Mouse (Mus musculus) hindbrain, embryonic 13.5 days (tissue): Measurements from ENCODE around the gene Usb1. TPM values are rescaled to one million over a fixed set of nuclear protein-coding genes. Genes with fewer than 3 reads are reported as not detected.
"Not testable (repeated sequence)": the region's sequence is repeated elsewhere in the genome, so short reads cannot be mapped to it uniquely, and the experiment has no call there.

Experiments
- ATAC-seq: fragments of 200-750 bp; cut with Nextera tagmentation; 2 replicates; pipeline ENCODE4 v1.8.0; 2017; ENCODE audit warnings: moderate TSS enrichment; ENCODE audit not compliant: low FRiP score
- H3K27ac ChIP-seq: fragments of 300-500 bp; sonication (generic); 2 replicates; pipeline ENCODE4 v1.5.1; 2015; ENCODE audit warnings: inconsistent platforms, mild to moderate bottlenecking, moderate library complexity
- H3K27me3 ChIP-seq: fragments of 300-500 bp; sonication (generic); 2 replicates; pipeline ENCODE4 v1.6.1; 2015; ENCODE audit warnings: mild to moderate bottlenecking, inconsistent platforms
- H3K36me3 ChIP-seq: fragments of 300-500 bp; sonication (generic); 2 replicates; pipeline ENCODE4 v1.6.1; 2015; ENCODE audit warnings: mild to moderate bottlenecking, inconsistent platforms
- H3K4me1 ChIP-seq: fragments of 300-500 bp; sonication (generic); replicated peaks from 2 replicates; pipeline ENCODE4 v1.6.1; 2015; ENCODE audit warnings: inconsistent platforms
- H3K4me2 ChIP-seq: fragments of 300-500 bp; sonication (generic); 2 replicates; pipeline ENCODE4 v1.6.1; 2015; ENCODE audit warnings: inconsistent platforms, mild to moderate bottlenecking, moderate library complexity
- H3K4me3 ChIP-seq: fragments of 300-500 bp; sonication (generic); 2 replicates; pipeline ENCODE4 v1.5.1; 2015; ENCODE audit warnings: mild to moderate bottlenecking, inconsistent platforms
- H3K9ac ChIP-seq: fragments of 300-500 bp; sonication (generic); 2 replicates; pipeline ENCODE4 v1.6.1; 2015; ENCODE audit warnings: mild to moderate bottlenecking, inconsistent platforms
- H3K9me3 ChIP-seq: fragments of 300-500 bp; sonication (generic); 2 replicates; pipeline ENCODE4 v1.6.1; 2016; ENCODE audit warnings: inconsistent platforms
- WGBS: fragments of 180-500 bp; shearing (Covaris S2); methylation state at CpG from one replicate; pipeline ENCODE4 v1.1.7; 2015; 5-methylcytosine and 5-hydroxymethylcytosine counted together
- polyA plus RNA-seq: library from polyadenylated mRNA; unstranded; fragments of >200 nt; fragmentation: Nextera tagmentation; extraction: Ambion mirVana; gene quantifications from 2 replicates; pipeline ENCODE4 v1.2.1, GENCODE M21; 2015

The Usb1 gene
- polyA plus RNA-seq, 1 experiment from 2014 or later = 35.1 TPM

DNA sequence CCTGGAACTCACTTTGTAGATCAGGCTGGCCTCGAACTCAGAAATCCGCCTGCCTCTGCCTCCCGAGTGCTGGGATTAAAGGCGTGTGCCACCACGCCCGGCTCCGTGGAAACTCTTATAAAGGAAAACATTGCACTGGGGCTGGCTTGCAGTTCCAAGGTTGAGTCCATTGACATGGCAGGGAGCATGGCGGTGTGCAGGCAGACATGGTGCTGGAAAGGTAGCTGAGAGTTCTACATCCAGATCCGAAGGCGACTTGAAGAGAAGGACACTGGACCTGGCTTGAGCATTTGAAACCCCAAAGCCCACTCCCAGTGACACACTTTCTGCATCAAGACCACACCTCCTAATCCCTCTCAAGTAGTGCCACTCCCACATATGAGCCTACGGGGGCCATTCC, 46.8 kb downstream of the Usb1 start:
- 95% methylated on average over 11 of the region's 11 CpGs for WGBS

DNA sequence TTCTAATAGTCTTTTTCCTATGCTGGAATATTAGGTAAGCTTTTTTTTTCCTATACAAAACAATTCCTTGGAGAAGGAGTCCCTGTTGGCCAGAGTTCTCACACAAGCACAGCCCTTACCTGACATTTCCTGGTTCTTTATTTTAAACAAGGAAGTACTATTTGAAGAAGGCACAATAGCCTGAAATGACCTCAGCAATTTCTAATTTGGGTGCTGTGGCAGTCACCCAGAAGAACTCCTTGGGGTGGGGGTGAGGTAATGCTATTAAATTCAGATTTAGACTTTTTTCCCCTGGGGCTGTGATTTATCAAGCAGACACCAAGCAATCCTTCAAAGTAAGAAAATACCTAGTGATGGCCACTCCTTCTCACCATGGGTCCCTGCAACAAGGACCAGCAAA, 48.9 kb downstream of the Usb1 start:
- no peak overlapping the region for H3K9ac ChIP-seq
- H3K4me3 ChIP-seq = no peak overlapping the region
- H3K9me3 ChIP-seq = peaks cover 3% of the 10 kb centered on the region; the same call in 1 of the 2 replicates
- H3K4me2 ChIP-seq = no peak overlapping the region
- H3K4me1 ChIP-seq = peaks cover 10% of the 10 kb centered on the region; the same call in 1 of the 2 replicates
- H3K36me3 ChIP-seq = no peaks in the 10 kb centered on the region
- ATAC-seq = no peak
- no peak overlapping the region for H3K27ac ChIP-seq
- H3K27me3 ChIP-seq = no peaks in the 10 kb centered on the region

More for the DNA sequence above, 46.8 kb downstream of the Usb1 start:
- not testable (repeated sequence) for H3K4me2 ChIP-seq, H3K36me3 ChIP-seq, H3K9ac ChIP-seq, H3K4me3 ChIP-seq, H3K27me3 ChIP-seq, H3K9me3 ChIP-seq, ATAC-seq, H3K27ac ChIP-seq
- H3K4me1 ChIP-seq = peaks cover 10% of the 10 kb centered on the region; the same call in 1 of the 2 replicates

DNA sequence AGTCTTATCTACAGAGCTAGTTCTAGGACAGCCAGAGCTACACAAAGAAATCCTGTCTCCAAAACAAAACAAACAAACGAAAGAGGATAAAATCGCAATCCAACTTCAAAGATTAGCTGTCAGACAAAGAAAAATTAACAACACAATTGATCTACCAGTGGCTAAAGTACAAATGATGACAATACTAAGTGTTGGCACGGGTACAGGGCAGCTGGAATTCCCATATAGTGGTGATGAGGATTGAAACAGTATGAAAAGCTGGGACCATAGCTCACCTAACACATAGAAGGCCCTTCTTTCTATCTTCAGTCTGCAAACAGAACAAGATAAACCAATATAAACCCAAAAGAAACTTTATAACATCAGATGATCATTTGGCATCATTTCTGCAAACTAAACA, 49.5 kb downstream of the Usb1 start:
- peaks cover 3% of the 10 kb centered on the region; the same call in 1 of the 2 replicates for H3K9me3 ChIP-seq
- no peak overlapping the region for H3K4me2 ChIP-seq
- no peak for ATAC-seq
- no peaks in the 10 kb centered on the region for H3K27me3 ChIP-seq
- peaks cover 10% of the 10 kb centered on the region; the same call in 1 of the 2 replicates for H3K4me1 ChIP-seq
- no peaks in the 10 kb centered on the region for H3K36me3 ChIP-seq
- no peak overlapping the region for H3K4me3 ChIP-seq
- 88% methylated on average over 3 of the region's 3 CpGs for WGBS
- no peak overlapping the region for H3K27ac ChIP-seq
- no peak overlapping the region for H3K9ac ChIP-seq

DNA sequence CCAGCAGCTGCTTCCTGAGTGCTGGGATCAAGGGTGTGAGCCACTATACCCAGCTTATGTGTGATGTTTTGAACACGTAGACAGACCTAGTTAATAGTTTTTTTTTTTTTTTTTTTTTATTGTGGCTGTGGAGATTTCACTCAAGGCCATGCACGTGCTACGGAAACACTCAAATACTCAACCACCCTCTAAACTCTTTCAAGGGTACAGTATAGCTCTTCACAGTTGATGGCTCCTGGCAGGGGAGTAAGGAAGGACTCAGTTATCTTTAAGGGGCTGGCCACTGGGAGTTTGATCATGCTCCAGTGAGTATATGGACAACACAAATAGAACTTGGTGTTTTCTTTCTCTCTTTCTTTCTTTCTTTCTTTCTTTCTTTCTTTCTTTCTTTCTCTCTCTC, 52.4 kb downstream of the Usb1 start:
- ATAC-seq = no peak
- Histone ChIP-seq H3K9me3 (peaks cover 3% of the 10 kb centered on the region; the same call in 1 of the 2 replicates), H3K9ac (no peak overlapping the region), H3K4me1 (no peaks in the 10 kb centered on the region), H3K36me3 (no peaks in the 10 kb centered on the region), H3K27ac (no peak overlapping the region), H3K27me3 (no peaks in the 10 kb centered on the region), H3K4me2 (no peak overlapping the region), H3K4me3 (no peak overlapping the region)
- WGBS = 88% methylated on average over 3 of the region's 3 CpGs

DNA sequence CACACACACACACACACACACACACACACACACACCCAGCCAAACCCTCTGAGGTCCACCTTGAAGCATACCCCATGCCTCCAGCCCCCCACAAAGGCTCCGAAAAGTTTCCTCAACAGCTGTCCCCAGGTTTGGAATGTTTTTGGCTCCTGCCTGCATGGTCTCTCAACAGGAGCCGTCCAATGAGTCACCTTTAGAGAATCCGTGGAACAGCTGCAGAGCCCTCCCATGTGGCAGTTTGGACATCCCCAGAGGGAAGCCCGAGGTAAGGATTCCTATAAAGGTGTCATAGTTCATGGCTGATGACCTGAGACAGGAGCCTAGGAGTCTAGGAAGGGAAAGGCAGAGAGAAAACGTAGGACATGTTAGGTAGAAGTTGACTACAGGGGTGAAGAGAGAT, 54.0 kb downstream of the Usb1 start:
- Histone ChIP-seq H3K9ac (no peak overlapping the region), H3K36me3 (no peaks in the 10 kb centered on the region), H3K4me2 (no peak overlapping the region), H3K4me3 (no peak overlapping the region), H3K9me3 (peaks cover 3% of the 10 kb centered on the region; the same call in 1 of the 2 replicates), H3K27ac (no peak overlapping the region), H3K27me3 (no peaks in the 10 kb centered on the region), H3K4me1 (no peaks in the 10 kb centered on the region)
- 80% methylated on average over 5 of the region's 5 CpGs for WGBS
- no peak for ATAC-seq

DNA sequence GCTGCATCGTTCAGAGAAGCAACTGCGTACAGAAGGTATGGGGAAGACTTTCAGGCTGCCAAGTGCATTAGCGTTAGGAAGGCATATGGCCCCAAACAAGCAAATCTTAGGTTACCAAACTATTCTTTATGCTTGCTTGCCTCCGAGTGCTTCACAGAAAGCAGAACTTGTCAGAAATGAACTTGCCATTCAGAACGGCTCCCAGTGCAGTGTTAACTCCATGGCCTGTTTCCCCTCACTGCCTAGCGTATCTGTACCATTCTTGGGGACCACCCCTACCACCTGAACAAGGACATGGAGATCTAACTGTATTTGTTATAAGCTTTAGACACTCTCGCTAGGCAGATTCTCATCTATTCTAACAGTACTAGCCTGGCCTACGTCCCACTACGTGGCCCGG, 55.1 kb downstream of the Usb1 start:
- H3K9me3 ChIP-seq = peaks cover 3% of the 10 kb centered on the region; the same call in 1 of the 2 replicates

DNA sequence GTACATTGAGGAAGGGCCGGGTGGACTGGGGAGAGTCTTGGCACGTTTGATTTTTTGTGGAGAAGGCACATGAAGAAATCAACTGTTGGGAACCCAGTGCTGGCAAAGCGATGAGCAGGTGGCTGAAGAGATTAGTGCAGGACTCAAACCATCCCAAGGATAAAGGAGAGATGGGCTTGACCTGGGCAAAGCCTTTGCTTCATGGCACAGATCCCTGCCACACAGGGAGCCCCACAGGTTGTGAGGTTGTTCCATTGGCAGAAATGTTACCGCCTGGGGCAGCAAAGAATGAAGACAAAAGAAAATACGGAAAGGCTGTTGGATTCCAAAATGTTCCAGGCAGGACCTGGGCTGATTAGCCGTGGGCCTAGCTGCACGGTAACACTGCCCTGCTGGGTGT, 55.9 kb downstream of the Usb1 start:
- no peaks in the 10 kb centered on the region for H3K36me3 ChIP-seq

More for the DNA sequence above, 55.1 kb downstream of the Usb1 start:
- H3K4me3 ChIP-seq = no peak overlapping the region
- no peaks in the 10 kb centered on the region for H3K4me1 ChIP-seq
- H3K4me2 ChIP-seq = no peak overlapping the region
- H3K27me3 ChIP-seq = no peaks in the 10 kb centered on the region
- no peak overlapping the region for H3K27ac ChIP-seq
- H3K9ac ChIP-seq = no peak overlapping the region
- H3K36me3 ChIP-seq = no peaks in the 10 kb centered on the region
- ATAC-seq = no peak
- WGBS = 92% methylated on average over 10 of the region's 10 CpGs

DNA sequence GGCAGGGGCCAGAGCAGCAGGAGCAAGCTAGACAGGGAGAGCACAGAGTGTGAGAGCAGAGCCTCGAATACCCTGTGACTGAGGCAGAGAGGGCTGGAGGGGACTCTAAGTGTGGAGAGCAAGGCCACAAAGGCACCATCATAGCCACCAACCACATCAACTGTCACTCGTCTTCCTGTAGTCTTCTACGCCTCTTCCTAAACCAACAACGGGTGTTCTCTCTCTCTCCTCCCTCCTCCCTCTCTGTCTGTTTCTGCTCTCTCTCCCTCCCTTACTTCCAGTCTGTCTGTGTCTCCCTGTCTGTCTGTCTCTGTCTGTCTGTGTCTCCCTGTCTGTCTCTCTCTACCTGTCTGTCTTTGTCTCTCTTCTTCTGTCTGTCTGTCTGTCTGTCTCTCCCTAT, 58.2 kb downstream of the Usb1 start:
- Histone ChIP-seq H3K4me1 (peaks cover 3% of the 10 kb centered on the region), H3K4me3 (no peak overlapping the region), H3K36me3 (no peaks in the 10 kb centered on the region), H3K27ac (no peak overlapping the region), H3K9ac (no peak overlapping the region), H3K4me2 (no peak overlapping the region), H3K9me3 (no peaks in the 10 kb centered on the region), H3K27me3 (no peaks in the 10 kb centered on the region)
- no peak for ATAC-seq
- 71% methylated on average over 4 of the region's 4 CpGs for WGBS

More for the DNA sequence above, 55.9 kb downstream of the Usb1 start:
- no peaks in the 10 kb centered on the region for H3K27me3 ChIP-seq
- peaks cover under 1% of the 10 kb centered on the region; the same call in 1 of the 2 replicates for H3K9me3 ChIP-seq
- no peak overlapping the region for H3K9ac ChIP-seq
- H3K4me2 ChIP-seq = no peak overlapping the region
- WGBS = 85% methylated on average over 7 of the region's 7 CpGs
- no peak overlapping the region for H3K27ac ChIP-seq
- no peak overlapping the region for H3K4me3 ChIP-seq
- no peak for ATAC-seq
- H3K4me1 ChIP-seq = no peaks in the 10 kb centered on the region

DNA sequence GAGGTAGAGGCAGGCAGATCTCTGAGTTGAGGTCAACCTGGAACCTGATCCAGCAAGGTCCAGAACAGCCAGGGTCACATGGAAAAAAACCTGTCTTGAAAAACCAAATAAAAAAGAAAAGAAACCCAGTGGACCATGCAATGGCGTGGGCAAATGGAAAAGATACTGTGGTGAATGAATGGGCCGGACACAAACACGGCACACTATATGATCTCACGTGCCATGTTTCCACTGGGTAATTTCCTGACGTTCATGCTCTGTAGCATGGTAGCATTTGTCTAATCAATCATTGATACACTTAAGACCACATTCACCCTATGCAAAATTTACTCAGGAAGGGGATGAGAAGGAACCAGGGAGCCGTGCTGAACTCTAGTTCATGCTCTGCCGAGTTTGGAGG, 59.0 kb downstream of the Usb1 start:
- Histone ChIP-seq H3K4me1 (peaks cover 6% of the 10 kb centered on the region), H3K27ac (no peak overlapping the region), H3K27me3 (no peaks in the 10 kb centered on the region), H3K9ac (no peak overlapping the region), H3K4me3 (no peak overlapping the region), H3K4me2 (no peak overlapping the region), H3K36me3 (no peaks in the 10 kb centered on the region), H3K9me3 (no peaks in the 10 kb centered on the region)
- ATAC-seq = no peak
- 72% methylated on average over 7 of the region's 7 CpGs for WGBS

DNA sequence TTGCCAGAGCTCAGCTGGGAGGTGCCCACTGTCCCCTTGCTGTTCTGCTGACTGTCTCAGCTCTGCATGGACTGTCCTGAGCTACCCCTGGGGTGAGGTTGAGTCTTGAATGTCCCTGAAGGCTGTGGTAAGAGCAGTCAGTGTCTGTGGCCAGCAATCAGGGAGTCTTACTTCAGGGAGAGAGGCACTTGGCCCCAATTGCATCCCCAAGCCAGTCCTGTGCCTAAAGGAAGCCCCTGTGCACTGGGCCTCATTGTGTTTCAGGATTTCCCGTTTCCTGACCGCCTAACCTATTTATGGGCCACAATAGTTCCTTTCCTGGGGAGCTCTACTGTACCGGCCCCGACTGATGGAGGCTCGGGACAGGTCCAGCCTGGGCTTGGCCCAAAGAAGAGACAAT, 60.5 kb downstream of the Usb1 start:
- H3K27me3 ChIP-seq = no peaks in the 10 kb centered on the region
- 76% methylated on average over 5 of the region's 5 CpGs for WGBS
- H3K9ac ChIP-seq = no peak overlapping the region
- H3K9me3 ChIP-seq = no peaks in the 10 kb centered on the region
- peaks cover 19% of the 10 kb centered on the region for H3K4me1 ChIP-seq
- no peak overlapping the region for H3K4me2 ChIP-seq
- H3K36me3 ChIP-seq = no peaks in the 10 kb centered on the region
- no peak overlapping the region for H3K4me3 ChIP-seq
- peak overlapping the region; percentile 8; the same call in 1 of the 2 replicates for H3K27ac ChIP-seq
- no peak for ATAC-seq

DNA sequence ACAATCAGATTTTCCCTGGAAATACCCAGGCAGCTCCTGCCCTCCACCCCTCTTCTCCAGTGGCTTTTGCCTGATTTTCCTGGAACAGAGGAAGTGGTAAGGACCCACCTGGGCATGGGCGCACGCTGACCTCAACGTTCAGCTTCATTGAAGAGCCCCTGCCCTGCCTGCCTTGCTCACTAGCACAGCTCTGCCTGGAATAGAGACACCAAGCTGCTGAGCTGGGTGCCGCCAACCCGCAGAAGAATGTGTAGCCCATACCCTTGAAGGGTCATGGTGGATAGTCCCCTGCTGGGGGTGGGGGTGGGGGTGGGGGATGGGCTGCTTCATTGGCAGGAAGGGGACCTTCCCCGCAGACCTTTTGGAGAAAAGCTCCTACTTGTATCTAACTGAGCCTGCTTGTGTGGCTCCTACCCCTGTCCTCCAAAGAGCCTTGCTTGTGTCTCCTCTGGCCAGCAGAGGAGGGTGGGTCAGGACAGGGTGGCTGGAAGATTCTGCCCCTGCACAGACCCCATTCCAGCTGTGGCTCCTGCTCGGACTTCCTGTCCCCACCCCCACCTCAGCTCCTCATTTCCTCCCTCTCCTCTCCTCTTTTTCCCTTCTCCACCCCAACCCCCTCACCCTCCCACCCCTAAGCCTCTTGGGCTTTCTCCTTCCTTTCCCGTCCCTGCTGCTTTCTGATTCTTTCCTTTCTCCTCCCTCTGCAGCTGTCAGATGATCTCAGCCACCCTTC, 63.3 kb downstream of the Usb1 start:
- H3K36me3 ChIP-seq = no peaks in the 10 kb centered on the region
- 47% methylated on average over 8 of the region's 8 CpGs for WGBS
- H3K27me3 ChIP-seq = no peaks in the 10 kb centered on the region
- no peak overlapping the region for H3K9ac ChIP-seq
- H3K9me3 ChIP-seq = no peaks in the 10 kb centered on the region
- no peak overlapping the region for H3K4me2 ChIP-seq
- ATAC-seq = no peak
- H3K4me3 ChIP-seq = no peak overlapping the region
- H3K27ac ChIP-seq = no peak overlapping the region
- peaks cover 25% of the 10 kb centered on the region for H3K4me1 ChIP-seq

DNA sequence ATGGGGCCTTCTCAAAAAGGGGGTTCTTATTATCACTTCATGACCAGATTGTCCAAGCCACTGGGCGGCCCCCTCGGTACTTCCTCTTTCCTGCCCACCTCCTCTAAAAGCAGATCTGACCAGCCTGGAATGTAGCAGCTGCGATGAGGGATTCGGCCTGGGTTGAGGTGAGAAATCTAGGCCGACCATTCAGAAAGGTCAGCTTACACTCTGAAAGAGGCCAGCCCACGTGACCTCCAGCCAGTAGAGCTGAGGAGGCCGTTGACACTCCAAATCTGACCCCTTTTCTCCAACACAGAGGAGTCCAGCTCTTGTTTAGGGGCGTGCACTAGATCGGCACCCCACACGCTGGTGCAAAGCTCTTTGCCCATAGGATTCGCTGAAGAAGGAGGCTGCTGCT, 64.7 kb downstream of the Usb1 start:
- Histone ChIP-seq H3K27ac (peak overlapping the region; percentile 50), H3K4me3 (no peak overlapping the region), H3K9me3 (no peaks in the 10 kb centered on the region), H3K9ac (no peak overlapping the region), H3K4me1 (peaks cover 25% of the 10 kb centered on the region), H3K36me3 (no peaks in the 10 kb centered on the region), H3K4me2 (no peak overlapping the region), H3K27me3 (no peaks in the 10 kb centered on the region)
- no peak for ATAC-seq
- WGBS = 71% methylated on average over 11 of the region's 11 CpGs
